Mouse (Mus musculus): ENCODE measurements around the gene Ranbp2.

DNA sequence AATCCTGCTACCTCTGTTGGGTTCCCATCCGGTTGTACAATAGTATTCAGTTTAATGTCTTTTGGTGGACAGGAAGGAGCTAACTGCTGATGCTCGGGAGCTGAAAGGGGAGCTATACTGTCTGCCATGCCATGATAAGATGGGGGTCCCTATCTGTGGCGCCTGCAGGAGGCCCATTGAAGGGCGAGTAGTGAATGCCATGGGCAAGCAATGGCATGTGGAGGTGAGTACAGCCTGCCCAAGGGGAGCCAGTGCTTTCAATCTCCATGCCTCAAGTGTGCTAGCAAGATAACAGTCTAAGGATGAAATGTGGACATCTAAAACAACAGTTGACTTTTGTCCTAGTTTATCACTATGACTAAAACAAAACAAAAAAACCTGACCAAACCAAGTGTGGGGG lies 34.4 kb upstream of the Ranbp2 start:
- no peak for TF ChIP-seq EP300 (IDR thresholded peaks at IDR 0.05; ENCODE audit: insufficient read depth, low read depth, low read length)
- TF ChIP-seq POLR2A (IDR thresholded peaks at IDR 0.05; ENCODE audit: insufficient read depth, low read depth, low read length), result no peak
- TF ChIP-seq CTCF (IDR thresholded peaks at IDR 0.05), result no peak

All from heart, adult 2 months (tissue).